Mouse (Mus musculus) stomach, embryonic 15.5 days (tissue): ENCODE results near the gene Susd4. TPM values are rescaled to one million over a fixed set of nuclear protein-coding genes. Genes with fewer than 3 reads are reported as not detected.

Source experiments
- ATAC-seq: fragments of 200-750 bp; cut with Nextera tagmentation; 2 replicates; pipeline ENCODE4 v1.8.0; 2017; ENCODE audit warnings: low read depth, moderate number of reproducible peaks, moderate TSS enrichment; ENCODE audit not compliant: insufficient read depth, low FRiP score
- H3K27ac ChIP-seq: fragments of 300-500 bp; sonication (generic); 2 replicates; pipeline ENCODE4 v1.5.1; 2015; ENCODE audit warnings: mild to moderate bottlenecking, inconsistent platforms
- H3K27me3 ChIP-seq: fragments of 300-500 bp; sonication (generic); replicated peaks from 2 replicates; pipeline ENCODE4 v1.6.1; 2015; ENCODE audit warnings: inconsistent platforms
- H3K36me3 ChIP-seq: fragments of 300-500 bp; sonication (generic); 2 replicates; pipeline ENCODE4 v1.6.1; 2015; ENCODE audit warnings: inconsistent platforms
- H3K4me1 ChIP-seq: fragments of 300-500 bp; sonication (generic); 2 replicates; pipeline ENCODE4 v1.6.1; 2015; ENCODE audit warnings: inconsistent platforms
- H3K4me2 ChIP-seq: fragments of 300-500 bp; sonication (generic); 2 replicates; pipeline ENCODE4 v1.6.1; 2015; ENCODE audit warnings: mild to moderate bottlenecking, inconsistent platforms
- H3K4me3 ChIP-seq: fragments of 300-500 bp; sonication (generic); replicated peaks from 2 replicates; pipeline ENCODE4 v1.5.1; 2015; ENCODE audit warnings: inconsistent platforms
- H3K9ac ChIP-seq: fragments of 300-500 bp; sonication (generic); 2 replicates; pipeline ENCODE4 v1.6.1; 2015; ENCODE audit warnings: inconsistent platforms
- H3K9me3 ChIP-seq: fragments of 300-500 bp; sonication (generic); 2 replicates; pipeline ENCODE4 v1.6.1; 2016; ENCODE audit warnings: inconsistent platforms
- WGBS: fragments of 180-500 bp; shearing (Covaris S2); methylation state at CpG from one replicate; pipeline ENCODE4 v1.1.7; 2015; 5-methylcytosine and 5-hydroxymethylcytosine counted together
- polyA plus RNA-seq: library from polyadenylated mRNA; unstranded; fragments of >200 nt; fragmentation: Nextera tagmentation; extraction: Ambion mirVana; gene quantifications from 2 replicates; pipeline ENCODE4 v1.2.1, GENCODE M21; 2015

The Susd4 gene
- polyA plus RNA-seq, 1 experiment from 2014 or later: 17.8 TPM

- H3K27ac ChIP-seq: no peak overlapping the region; the same call in 1 of the 2 replicates
These were observed 142.0 kb downstream of the Susd4 start for GRCm38 (mm10) chr1:182905669-182906068.

GRCm38 (mm10) chr1:182908050-182909036 is 144.7 kb downstream of the Susd4 start:
- H3K9me3 ChIP-seq: no peaks in the 10 kb centered on the region
- no peak overlapping the region for H3K9ac ChIP-seq
- peak overlapping the region; percentile 31; the same call in 1 of the 2 replicates for H3K27ac ChIP-seq
- no peaks in the 10 kb centered on the region for H3K36me3 ChIP-seq
- peak overlapping the region; percentile 29 for H3K4me2 ChIP-seq
- no peaks in the 10 kb centered on the region for H3K27me3 ChIP-seq
- H3K4me1 ChIP-seq: peaks cover 18% of the 10 kb centered on the region
- peak; percentile 84 for ATAC-seq
- no peak overlapping the region for H3K4me3 ChIP-seq
- 14% methylated on average over 13 of the region's 14 CpGs for WGBS

More at GRCm38 (mm10) chr1:182905669-182906068, 142.0 kb downstream of the Susd4 start:
- Histone ChIP-seq H3K27me3 (no peaks in the 10 kb centered on the region), H3K9ac (no peak overlapping the region), H3K4me3 (no peak overlapping the region), H3K9me3 (no peaks in the 10 kb centered on the region), H3K36me3 (no peaks in the 10 kb centered on the region), H3K4me2 (no peak overlapping the region), H3K4me1 (peaks cover 18% of the 10 kb centered on the region)
- no peak for ATAC-seq
- 39% methylated on average over 3 of the region's 3 CpGs for WGBS

- Histone ChIP-seq H3K36me3 (no peaks in the 10 kb centered on the region), H3K27me3 (no peaks in the 10 kb centered on the region), H3K9ac (no peak overlapping the region), H3K9me3 (no peaks in the 10 kb centered on the region), H3K4me2 (no peak overlapping the region), H3K4me1 (peaks cover 18% of the 10 kb centered on the region), H3K27ac (peak overlapping the region; percentile 31; the same call in 1 of the 2 replicates), H3K4me3 (no peak overlapping the region)
- ATAC-seq: no peak
- 52% methylated on average over 3 of the region's 3 CpGs for WGBS
These were observed 145.4 kb downstream of the Susd4 start for GRCm38 (mm10) chr1:182909066-182909465.

- H3K4me3 ChIP-seq: no peak overlapping the region
- no peaks in the 10 kb centered on the region for H3K9me3 ChIP-seq
- no peaks in the 10 kb centered on the region for H3K27me3 ChIP-seq
- no peaks in the 10 kb centered on the region for H3K36me3 ChIP-seq
- H3K4me1 ChIP-seq: peaks cover 18% of the 10 kb centered on the region
- no peak for ATAC-seq
- no peak overlapping the region for H3K27ac ChIP-seq
- no peak overlapping the region for H3K4me2 ChIP-seq
- WGBS: 66% methylated on average over 5 of the region's 5 CpGs
- no peak overlapping the region for H3K9ac ChIP-seq
These were observed 145.9 kb downstream of the Susd4 start for GRCm38 (mm10) chr1:182909596-182909995.

GRCm38 (mm10) chr1:182912591-182912990 is 148.9 kb downstream of the Susd4 start:
- ATAC-seq: no peak
- no peak overlapping the region for H3K4me2 ChIP-seq
- H3K9me3 ChIP-seq: no peaks in the 10 kb centered on the region
- no peak overlapping the region for H3K9ac ChIP-seq
- H3K4me3 ChIP-seq: no peak overlapping the region
- H3K4me1 ChIP-seq: peaks cover 13% of the 10 kb centered on the region
- WGBS: 64% methylated on average over 2 of the region's 2 CpGs
- no peaks in the 10 kb centered on the region for H3K27me3 ChIP-seq
- H3K36me3 ChIP-seq: no peaks in the 10 kb centered on the region
- no peak overlapping the region for H3K27ac ChIP-seq

- Histone ChIP-seq H3K4me3 (no peak overlapping the region), H3K4me2 (no peak overlapping the region), H3K4me1 (no peaks in the 10 kb centered on the region), H3K27me3 (no peaks in the 10 kb centered on the region), H3K36me3 (no peaks in the 10 kb centered on the region), H3K9ac (no peak overlapping the region), H3K27ac (peak overlapping the region; percentile 31; the same call in 1 of the 2 replicates), H3K9me3 (no peaks in the 10 kb centered on the region)
- WGBS: 71% methylated on average over 4 of the region's 4 CpGs
- peak; percentile 66; the same call in 1 of the 2 replicates for ATAC-seq
These were observed 150.7 kb downstream of the Susd4 start for GRCm38 (mm10) chr1:182914121-182914908.

- Histone ChIP-seq H3K27me3 (no peaks in the 10 kb centered on the region), H3K4me3 (no peak overlapping the region), H3K4me2 (no peak overlapping the region), H3K9ac (no peak overlapping the region), H3K9me3 (no peaks in the 10 kb centered on the region), H3K36me3 (no peaks in the 10 kb centered on the region), H3K27ac (no peak overlapping the region), H3K4me1 (no peaks in the 10 kb centered on the region)
- WGBS: 89% methylated on average over 5 of the region's 5 CpGs
- ATAC-seq: no peak
These were observed 152.5 kb downstream of the Susd4 start for GRCm38 (mm10) chr1:182916166-182916565.

- no peaks in the 10 kb centered on the region for H3K27me3 ChIP-seq
- H3K9me3 ChIP-seq: no peaks in the 10 kb centered on the region
- H3K4me2 ChIP-seq: no peak overlapping the region
- no peaks in the 10 kb centered on the region for H3K4me1 ChIP-seq
- ATAC-seq: no peak
- 51% methylated on average over 8 of the region's 8 CpGs for WGBS
- H3K9ac ChIP-seq: no peak overlapping the region
- no peaks in the 10 kb centered on the region for H3K36me3 ChIP-seq
- H3K4me3 ChIP-seq: no peak overlapping the region
- no peak overlapping the region for H3K27ac ChIP-seq
These were observed 155.2 kb downstream of the Susd4 start for GRCm38 (mm10) chr1:182918718-182919346.

GRCm38 (mm10) chr1:182922824-182923223 is 159.2 kb downstream of the Susd4 start:
- Histone ChIP-seq H3K9ac (no peak overlapping the region), H3K36me3 (no peaks in the 10 kb centered on the region), H3K4me1 (no peaks in the 10 kb centered on the region), H3K4me3 (no peak overlapping the region), H3K4me2 (no peak overlapping the region), H3K27ac (no peak overlapping the region), H3K9me3 (no peaks in the 10 kb centered on the region), H3K27me3 (no peaks in the 10 kb centered on the region)
- no peak for ATAC-seq
- WGBS: 73% methylated on average over 4 of the region's 4 CpGs

GRCm38 (mm10) chr1:182926465-182926864 is 162.8 kb downstream of the Susd4 start:
- ATAC-seq: no peak
- H3K36me3 ChIP-seq: no peaks in the 10 kb centered on the region
- H3K9ac ChIP-seq: no peak overlapping the region
- H3K4me1 ChIP-seq: no peaks in the 10 kb centered on the region
- no peak overlapping the region for H3K4me2 ChIP-seq
- H3K27me3 ChIP-seq: no peaks in the 10 kb centered on the region
- H3K27ac ChIP-seq: no peak overlapping the region
- 83% methylated on average over 6 of the region's 6 CpGs for WGBS
- no peak overlapping the region for H3K4me3 ChIP-seq
- H3K9me3 ChIP-seq: no peaks in the 10 kb centered on the region

GRCm38 (mm10) chr1:182927878-182928851 is 164.5 kb downstream of the Susd4 start:
- Histone ChIP-seq H3K36me3 (no peaks in the 10 kb centered on the region), H3K4me3 (no peak overlapping the region), H3K27ac (no peak overlapping the region), H3K9ac (no peak overlapping the region), H3K4me1 (no peaks in the 10 kb centered on the region), H3K9me3 (no peaks in the 10 kb centered on the region), H3K4me2 (no peak overlapping the region), H3K27me3 (no peaks in the 10 kb centered on the region)
- WGBS: 69% methylated on average over 19 of the region's 19 CpGs
- ATAC-seq: no peak
